Mouse (Mus musculus) G1E-ER4 (cell line): ENCODE data around the gene Macrod2. TPM values are rescaled to one million over a fixed set of nuclear protein-coding genes. Genes with fewer than 3 reads are reported as not detected.

Experiments used
- GATA1 ChIP-seq: IDR thresholded peaks from one replicate; pipeline ENCODE4 v1.8.0; 2012; ENCODE audit warnings: low read length, inconsistent platforms
- polyA plus RNA-seq: library from polyadenylated mRNA; stranded (reverse); fragments of >175 nt; gene quantifications from 2 replicates; pipeline ENCODE4 v1.2.3, GENCODE M21; 2012

The Macrod2 gene
- polyA plus RNA-seq, 1 experiment, result not detected

DNA sequence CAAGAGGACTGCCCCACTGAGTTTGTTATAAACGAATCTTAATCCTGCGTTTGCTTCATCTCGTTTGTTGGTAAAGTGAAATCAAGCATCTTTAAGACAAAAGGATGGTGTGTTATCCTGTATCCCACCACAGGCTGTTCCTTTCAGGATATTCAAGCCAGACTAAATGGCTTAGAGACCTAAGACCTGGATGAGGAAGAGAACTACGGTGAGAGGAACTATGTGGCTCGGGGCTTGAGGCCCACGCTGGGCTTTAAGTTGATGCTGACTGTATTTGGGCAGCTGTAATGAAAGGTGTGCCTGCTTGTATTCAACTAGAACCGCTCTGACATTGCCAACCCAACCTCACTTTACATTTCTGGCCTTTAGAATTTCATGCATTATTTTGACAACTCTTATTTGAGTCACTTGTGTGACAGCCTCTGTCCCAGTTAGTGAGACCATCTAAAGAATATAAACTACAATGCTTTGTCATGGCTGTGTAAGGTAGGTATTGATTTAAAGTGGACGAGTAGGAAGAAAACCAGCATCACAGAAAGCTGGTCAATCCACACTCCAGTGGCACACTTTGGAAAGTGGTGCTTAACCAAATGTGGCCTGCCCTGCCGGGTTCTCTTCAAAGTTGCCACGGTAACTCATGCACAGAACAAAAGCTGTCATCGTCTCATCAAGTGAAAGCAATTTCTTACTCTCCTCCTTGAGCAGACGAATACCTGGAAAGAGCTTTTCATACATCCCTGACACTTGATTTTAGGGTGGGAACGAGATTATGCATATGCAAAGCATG lies 272.3 kb downstream of the Macrod2 start:
- no peak for TF ChIP-seq GATA1

GRCm38 (mm10) chr2:140668311-140668710 lies 273.2 kb downstream of the Macrod2 start:
- TF ChIP-seq GATA1, result no peak

GRCm38 (mm10) chr2:140669081-140669480 lies 274.0 kb downstream of the Macrod2 start:
- no peak for TF ChIP-seq GATA1

GRCm38 (mm10) chr2:140669786-140670185 lies 274.7 kb downstream of the Macrod2 start:
- no peak for TF ChIP-seq GATA1

DNA sequence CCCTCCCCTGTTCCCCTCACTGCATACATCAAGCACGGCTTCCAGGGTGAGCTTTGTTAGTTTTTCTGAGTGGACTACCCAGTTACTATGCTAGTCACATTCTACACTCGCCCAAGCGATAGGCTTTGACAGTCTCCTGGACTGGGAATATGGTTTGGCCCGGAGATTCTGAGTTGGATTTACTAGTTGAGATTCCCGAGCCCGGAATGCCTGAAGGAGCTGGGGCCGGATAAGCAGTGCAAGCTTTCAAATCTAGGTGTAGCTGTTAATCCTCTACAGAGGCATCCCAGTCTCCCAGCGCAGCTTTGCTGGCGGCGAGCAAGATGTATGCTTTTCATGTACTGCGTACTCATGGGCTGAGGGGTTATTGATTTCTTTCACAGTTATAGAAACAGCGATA lies 275.3 kb downstream of the Macrod2 start:
- TF ChIP-seq GATA1, result no peak

GRCm38 (mm10) chr2:140670963-140671702 lies 276.0 kb downstream of the Macrod2 start, which contains the start of gene Flrt3:
Flrt3 (minus strand) TSS chr2:140671469.
- TF ChIP-seq GATA1, result no peak

GRCm38 (mm10) chr2:140673466-140673865 lies 278.4 kb downstream of the Macrod2 start:
- no peak for TF ChIP-seq GATA1

DNA sequence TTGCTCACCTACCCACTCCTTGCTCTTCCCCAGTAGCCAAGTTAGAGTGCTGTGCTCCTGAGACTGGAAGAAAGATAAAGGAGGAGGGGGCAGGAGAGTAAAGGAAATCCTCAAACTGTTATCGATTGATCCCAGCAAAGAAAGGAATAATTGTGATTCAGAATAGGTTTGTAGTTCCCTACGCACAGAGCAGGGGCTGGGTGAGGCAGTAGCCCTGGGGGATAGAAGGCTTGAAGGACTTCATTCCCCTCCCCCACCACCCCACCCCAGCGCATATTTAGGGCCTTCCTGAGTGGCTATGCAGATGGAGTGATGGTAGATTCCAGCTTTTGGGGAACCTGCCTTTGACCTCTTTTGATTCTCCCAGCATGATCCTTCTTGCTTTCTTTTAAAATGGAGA lies 281.6 kb downstream of the Macrod2 start:
- TF ChIP-seq GATA1, result no peak

DNA sequence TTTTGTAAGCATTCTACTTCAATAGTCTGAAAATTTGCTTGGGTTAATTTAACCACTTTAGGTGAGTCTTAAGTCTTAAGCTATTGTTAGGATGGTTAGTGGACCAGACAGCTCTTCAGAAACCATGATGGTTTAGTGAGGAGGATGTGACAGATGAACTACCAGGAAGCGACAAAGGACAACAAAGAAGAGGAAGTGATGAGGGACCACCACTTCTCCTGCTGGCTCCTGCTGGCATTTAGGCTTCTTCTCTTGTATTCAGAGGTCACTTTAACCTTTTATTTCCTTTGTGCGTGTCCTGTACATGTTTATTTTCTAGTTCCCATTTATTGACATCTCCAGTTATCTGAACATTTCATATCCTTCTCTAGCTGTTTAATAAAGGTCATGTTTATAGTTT lies 295.8 kb downstream of the Macrod2 start:
- TF ChIP-seq GATA1, result no peak

GRCm38 (mm10) chr2:140691403-140691802 lies 296.3 kb downstream of the Macrod2 start:
- TF ChIP-seq GATA1, result no peak

GRCm38 (mm10) chr2:140692461-140692860 lies 297.4 kb downstream of the Macrod2 start:
- no peak for TF ChIP-seq GATA1

DNA sequence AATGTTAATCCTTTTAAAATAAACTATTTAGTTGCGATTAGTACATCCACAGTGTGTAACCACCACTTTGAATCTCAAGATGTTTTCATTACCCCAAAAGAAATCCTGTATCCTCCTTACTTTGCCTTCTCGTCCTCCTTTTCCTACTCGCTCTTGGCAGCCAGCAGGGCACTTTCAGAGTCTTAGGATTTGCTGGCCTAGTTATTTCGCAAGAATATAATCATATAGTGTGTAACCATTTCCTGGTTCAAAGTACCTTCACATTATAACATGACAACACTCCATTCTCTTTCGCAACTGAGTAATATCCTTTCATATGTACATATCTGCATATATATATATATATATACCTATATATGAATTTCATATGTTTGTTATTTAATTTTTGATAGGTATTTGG lies 298.7 kb downstream of the Macrod2 start:
- no peak for TF ChIP-seq GATA1

DNA sequence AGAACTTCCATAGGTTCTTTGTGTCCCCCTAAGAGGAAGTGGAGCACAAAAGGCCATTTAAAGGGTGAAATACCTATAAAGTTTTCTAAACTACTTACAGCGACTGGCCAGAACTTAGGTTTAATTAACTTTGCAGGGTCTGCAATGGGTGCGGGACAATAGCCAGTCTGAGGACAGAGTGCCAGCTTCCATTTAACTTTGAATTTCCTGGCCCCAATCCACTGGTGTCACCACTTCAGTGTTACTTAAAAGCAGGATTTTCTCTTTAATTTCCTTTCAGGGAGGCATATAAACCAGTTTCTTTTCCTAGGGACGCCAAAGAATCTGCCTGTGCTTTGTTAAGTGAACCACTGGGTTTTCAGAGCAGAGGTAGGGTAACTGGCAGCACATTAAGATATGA lies 303.5 kb downstream of the Macrod2 start:
- TF ChIP-seq GATA1, result no peak

DNA sequence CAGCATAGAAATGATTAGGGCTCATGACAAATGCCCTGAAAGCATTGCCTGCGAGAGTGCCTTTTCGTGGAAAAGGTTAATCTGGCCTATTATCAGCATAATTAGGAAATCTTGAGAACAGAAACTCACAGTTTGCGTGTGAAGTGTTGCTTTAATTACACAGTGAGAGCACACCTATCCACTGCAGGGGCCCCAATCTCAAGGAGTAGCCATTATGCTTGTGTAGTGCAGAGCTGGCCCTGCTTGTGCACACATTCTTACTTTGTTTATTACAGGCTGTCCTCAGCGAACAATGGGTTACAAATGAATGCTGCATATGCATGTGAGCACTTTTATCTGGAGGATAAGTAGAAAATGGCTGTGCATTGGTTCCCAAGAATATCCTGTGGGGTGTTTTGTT lies 308.3 kb downstream of the Macrod2 start:
- no peak for TF ChIP-seq GATA1

DNA sequence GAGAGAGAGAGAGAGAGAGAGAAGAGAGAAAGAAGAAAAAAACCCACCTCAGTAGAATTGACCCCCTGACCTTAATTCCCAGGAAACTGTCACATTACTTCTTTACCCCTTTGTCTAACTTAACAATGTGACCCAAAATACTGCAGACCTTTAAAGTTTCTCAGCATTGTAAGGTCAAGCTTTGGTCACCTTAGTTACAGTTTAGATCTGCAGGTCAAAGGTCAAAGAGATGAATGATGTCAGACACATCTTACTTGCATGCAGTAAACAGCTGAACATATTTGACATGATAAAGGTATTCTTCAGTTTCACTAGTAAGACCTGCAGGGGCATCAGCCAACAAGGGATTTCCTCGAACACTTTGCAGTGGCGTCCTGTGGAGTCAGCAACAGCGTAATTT lies 309.0 kb downstream of the Macrod2 start:
- no peak for TF ChIP-seq GATA1

GRCm38 (mm10) chr2:140705278-140705677 lies 310.2 kb downstream of the Macrod2 start:
- no peak for TF ChIP-seq GATA1

DNA sequence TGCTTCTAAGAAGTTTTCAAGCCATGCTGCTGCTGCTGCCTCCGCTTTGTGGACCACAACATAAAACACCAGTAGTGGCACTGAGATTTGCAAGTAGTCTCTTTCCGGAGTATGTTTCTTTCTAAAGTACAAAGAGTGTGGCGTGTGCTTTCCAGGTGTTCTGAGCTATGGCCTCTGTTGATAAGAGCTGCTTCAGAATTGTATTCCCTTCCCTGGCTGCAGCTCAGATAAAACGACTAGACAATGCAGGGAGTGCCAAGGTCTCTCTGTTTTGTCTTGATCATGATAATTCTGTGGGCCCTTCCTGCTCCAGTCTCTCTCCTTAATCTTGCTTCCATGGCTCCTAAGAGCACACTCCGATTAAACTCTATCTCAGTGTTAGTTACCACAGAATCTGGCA lies 312.4 kb downstream of the Macrod2 start:
- no peak for TF ChIP-seq GATA1
